Mouse (Mus musculus): ENCODE measurements at regions not wholly inside any gene's neighbourhood (a gene's known extent, or its start where the extent isn't known, plus 50 kb on each side); places are given as distances from the start of the nearest gene placed in this dataset.

- H3K27me3 ChIP-seq (replicated peaks), result no peaks in the 10 kb centered on the region
These were observed 74.0 kb upstream of the Igfbp7 start for GRCm38 (mm10) chr5:77481811-77482210.

GRCm38 (mm10) chr5:77477794-77478193 lies 70.0 kb upstream of the Igfbp7 start:
- TF ChIP-seq HCFC1 (IDR thresholded peaks at IDR 0.05; ENCODE audit: low read depth, low read length) (no peak), MAZ (IDR thresholded peaks at IDR 0.05; ENCODE audit: low read depth, low read length) (no peak), RAD21 (IDR thresholded peaks at IDR 0.05; ENCODE audit: low read depth, low read length) (no peak), JUND (conservative IDR thresholded peaks at IDR 0.05; ENCODE audit: low read depth, low read length) (no peak), GABPA (IDR thresholded peaks at IDR 0.05; ENCODE audit: insufficient replicate concordance, low read depth, low read length) (no peak), KAT2A (IDR thresholded peaks at IDR 0.05; ENCODE audit: insufficient replicate concordance, low read length) (no peak), NELFE (IDR thresholded peaks at IDR 0.05; ENCODE audit: low read depth, low read length) (no peak), MEF2A (IDR thresholded peaks at IDR 0.05; ENCODE audit: borderline replicate concordance, low read depth, low read length) (no peak)
- no peaks in the 10 kb centered on the region for H3K79me2 ChIP-seq (replicated peaks; ENCODE audit: control insufficient read depth, extremely low read depth, insufficient read depth, poor library complexity, severe bottlenecking)
- H3K4me2 ChIP-seq (ENCODE audit: insufficient read depth, low read depth, poor library complexity, severe bottlenecking), result no peak overlapping the region
- no peaks in the 10 kb centered on the region for H3K9me3 ChIP-seq (replicated peaks; ENCODE audit: low read length)
- no peaks in the 10 kb centered on the region for H3K36me3 ChIP-seq (replicated peaks in 1 of 2; ENCODE audit: control insufficient read depth in 1 of 2, insufficient read depth in 1 of 2, low read length in 1 of 2)
- peaks cover 0 to 21% of the 10 kb centered on the region in 2 experiments; a peak in 2 of 4 replicates for H3K4me1 ChIP-seq (ENCODE audit: control insufficient read depth in 1 of 2, insufficient read depth in 2 of 2)
- no peak overlapping the region for H3K4me3 ChIP-seq (replicated peaks in 1 of 3; ENCODE audit: low read depth in 2 of 3, low read length in 2 of 3, poor library complexity in 1 of 3)
- no peak overlapping the region for H3K27ac ChIP-seq (ENCODE audit: insufficient read depth, low read depth)
- H3K9ac ChIP-seq (ENCODE audit: insufficient read depth, low read depth), result no peak overlapping the region
- no peak for DNase-seq (ENCODE audit: extremely low read depth)
- dilution Hi-C loops (cut with MboI; ENCODE audit: extremely low pct_ligation_motif_present, extremely low pct_unique_long_range_greater_than_20kb, low sequenced_read_pairs), result no loop called here
- in situ Hi-C loops (cut with MboI; ENCODE audit: low pct_ligation_motif_present, low pct_unique_long_range_greater_than_20kb, low sequenced_read_pairs), result no loop called here
- H3K27me3 ChIP-seq (replicated peaks), result no peaks in the 10 kb centered on the region

More at GRCm38 (mm10) chr5:77481811-77482210, 74.0 kb upstream of the Igfbp7 start:
- no peak for DNase-seq (ENCODE audit: extremely low read depth)
- Histone ChIP-seq H3K36me3 (replicated peaks in 1 of 2; ENCODE audit: control insufficient read depth in 1 of 2, insufficient read depth in 1 of 2, low read length in 1 of 2) (no peaks in the 10 kb centered on the region), H3K27ac (ENCODE audit: insufficient read depth, low read depth) (no peak overlapping the region), H3K4me1 (ENCODE audit: control insufficient read depth in 1 of 2, insufficient read depth in 2 of 2) (peaks cover 0 to 19% of the 10 kb centered on the region in 2 experiments; a peak in 2 of 4 replicates), H3K4me2 (ENCODE audit: insufficient read depth, low read depth, poor library complexity, severe bottlenecking) (no peak overlapping the region), H3K9me3 (replicated peaks; ENCODE audit: low read length) (no peaks in the 10 kb centered on the region), H3K79me2 (replicated peaks; ENCODE audit: control insufficient read depth, extremely low read depth, insufficient read depth, poor library complexity, severe bottlenecking) (no peaks in the 10 kb centered on the region), H3K9ac (ENCODE audit: insufficient read depth, low read depth) (no peak overlapping the region), H3K4me3 (replicated peaks in 1 of 3; ENCODE audit: low read depth in 2 of 3, low read length in 2 of 3, poor library complexity in 1 of 3) (no peak overlapping the region)
- dilution Hi-C loops (cut with MboI; ENCODE audit: extremely low pct_ligation_motif_present, extremely low pct_unique_long_range_greater_than_20kb, low sequenced_read_pairs), result no loop called here
- no peak for TF ChIP-seq IRF4 (IDR thresholded peaks at IDR 0.05; ENCODE audit: low read depth, low read length)
- no peak for TF ChIP-seq ETS1 (conservative IDR thresholded peaks at IDR 0.05; ENCODE audit: low read depth, low read length)
- TF ChIP-seq MAX (IDR thresholded peaks at IDR 0.05; ENCODE audit: low read length), result no peak
- no peak for TF ChIP-seq UBTF (IDR thresholded peaks at IDR 0.05; ENCODE audit: low read depth, low read length)
- no peak for TF ChIP-seq KAT2A (IDR thresholded peaks at IDR 0.05; ENCODE audit: insufficient replicate concordance, low read length)
- no peak for TF ChIP-seq CTCF (conservative IDR thresholded peaks at IDR 0.05 in 1 of 2, IDR thresholded peaks at IDR 0.05 in 1 of 2; ENCODE audit: low read depth in 2 of 2, low read length in 2 of 2)
- TF ChIP-seq ZNF384 (IDR thresholded peaks at IDR 0.05; ENCODE audit: low read depth, low read length), result no peak
- no peak for TF ChIP-seq NRF1 (IDR thresholded peaks at IDR 0.05; ENCODE audit: low read depth, low read length)
- no peak for TF ChIP-seq JUN (IDR thresholded peaks at IDR 0.05; ENCODE audit: insufficient read depth, low read depth, low read length)
- no peak for TF ChIP-seq RAD21 (IDR thresholded peaks at IDR 0.05; ENCODE audit: low read depth, low read length)
- TF ChIP-seq MEF2A (IDR thresholded peaks at IDR 0.05; ENCODE audit: borderline replicate concordance, low read depth, low read length), result no peak
- no peak for TF ChIP-seq SMC3 (IDR thresholded peaks at IDR 0.05; ENCODE audit: low read depth, low read length)
- no peak for TF ChIP-seq EP300 (IDR thresholded peaks at IDR 0.05; ENCODE audit: low read length)
- TF ChIP-seq BHLHE40 (IDR thresholded peaks at IDR 0.05; ENCODE audit: low read depth, low read length), result no peak
- no peak for TF ChIP-seq HCFC1 (IDR thresholded peaks at IDR 0.05; ENCODE audit: low read depth, low read length)
- TF ChIP-seq POLR2A (IDR thresholded peaks at IDR 0.05; ENCODE audit: low read depth, low read length), result no peak
- no peak for TF ChIP-seq NELFE (IDR thresholded peaks at IDR 0.05; ENCODE audit: low read depth, low read length)
- no peak for TF ChIP-seq TCF12 (IDR thresholded peaks at IDR 0.05; ENCODE audit: low read depth, low read length)
- in situ Hi-C loops (cut with MboI; ENCODE audit: low pct_ligation_motif_present, low pct_unique_long_range_greater_than_20kb, low sequenced_read_pairs), result no loop called here
